Mouse (Mus musculus) embryonic fibroblast, embryonic 13.5 days (primary cell): Measurements from ENCODE around the gene Kif1b.

Source experiments
- CTCF ChIP-seq: IDR thresholded peaks from 2 replicates; pipeline ENCODE4 v1.5.1; 2011; ENCODE audit warnings: mild to moderate bottlenecking, control low read depth, low read length, moderate library complexity, borderline replicate concordance; ENCODE audit not compliant: insufficient read depth
- POLR2A ChIP-seq: IDR thresholded peaks from 2 replicates; pipeline ENCODE4 v1.6.1; 2011; ENCODE audit warnings: low read depth, mild to moderate bottlenecking, control low read depth, low read length, moderate library complexity

DNA sequence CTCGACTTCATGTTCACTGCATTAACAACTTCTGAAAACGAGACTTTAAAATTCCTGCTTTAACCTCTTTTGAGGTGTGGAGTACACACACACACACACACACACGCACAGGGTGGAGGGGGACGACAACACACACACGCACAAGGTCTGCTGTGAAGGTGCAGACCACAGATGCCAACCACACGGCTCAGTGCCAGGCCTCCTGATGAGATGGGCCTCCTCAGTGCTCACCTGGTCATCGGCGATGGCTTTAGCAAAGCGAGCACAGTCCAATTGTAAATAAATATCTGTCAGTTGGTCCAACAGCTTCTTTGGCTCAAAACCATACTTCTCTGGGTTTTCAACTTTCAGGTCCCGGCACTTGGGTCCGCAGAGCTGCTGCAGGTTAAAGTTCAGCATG is 27.4 kb upstream of the Kif1b start:
- TF ChIP-seq CTCF, result no peak
- TF ChIP-seq POLR2A, result no peak
